Mouse (Mus musculus) left cerebral cortex, adult 9 months (tissue): ENCODE measurements at regions not wholly inside any gene's neighbourhood (a gene's known extent, or its start where the extent isn't known, plus 50 kb on each side); places are given as distances from the start of the nearest gene placed in this dataset.

Experiments
- DNase-seq, 2 experiments: peaks; one replicate each; pipeline ENCODE4 v3.0.0; 2022; ENCODE audit warnings: low spot score in 2 of 2

GRCm38 (mm10) chr10:66102103-66102502 is 993.8 kb upstream of the Jmjd1c start:
- DNase-seq: no peak

DNA sequence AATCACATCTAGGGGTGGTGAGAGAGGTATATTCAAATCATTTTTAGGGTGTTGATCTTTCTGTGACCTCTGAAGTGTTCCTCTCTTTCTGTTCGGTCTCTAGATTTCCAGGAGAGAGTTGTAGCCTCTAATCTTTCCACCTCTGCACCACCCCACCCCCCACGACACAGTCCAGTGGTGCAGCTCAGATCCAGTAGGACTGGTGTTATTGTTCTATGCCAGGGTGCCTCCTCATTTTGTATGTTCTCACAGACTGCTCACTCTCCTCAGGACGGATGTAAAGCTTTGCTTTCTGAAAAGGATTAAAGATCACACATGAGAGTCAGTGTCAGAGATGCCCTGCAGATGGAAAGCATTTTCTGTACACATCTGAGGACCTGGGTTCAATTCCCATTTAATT is 964.6 kb upstream of the Jmjd1c start:
- no peak for DNase-seq

GRCm38 (mm10) chr10:66132025-66132424 is 963.9 kb upstream of the Jmjd1c start:
- DNase-seq: no peak

GRCm38 (mm10) chr10:66142413-66142812 is 953.5 kb upstream of the Jmjd1c start:
- no peak for DNase-seq

DNA sequence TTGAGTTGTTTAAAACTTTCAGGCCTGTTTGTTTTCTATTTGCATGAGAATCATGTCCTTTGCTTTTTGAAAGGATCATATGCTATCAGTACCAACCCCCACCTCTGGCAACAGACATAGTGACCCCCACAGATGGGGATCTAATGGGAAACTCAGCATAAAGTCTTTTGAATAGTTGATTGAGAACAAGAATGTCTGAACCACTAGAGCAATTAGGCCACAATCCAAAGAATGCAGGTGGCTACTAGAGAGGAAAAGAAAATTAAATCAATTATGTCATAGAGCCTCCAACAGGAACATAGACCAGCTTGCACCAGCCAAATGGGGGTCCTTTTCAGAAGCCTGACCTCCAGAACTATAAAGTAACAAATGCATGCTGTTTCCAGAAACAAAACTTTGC is 953.0 kb upstream of the Jmjd1c start:
- DNase-seq: no peak

DNA sequence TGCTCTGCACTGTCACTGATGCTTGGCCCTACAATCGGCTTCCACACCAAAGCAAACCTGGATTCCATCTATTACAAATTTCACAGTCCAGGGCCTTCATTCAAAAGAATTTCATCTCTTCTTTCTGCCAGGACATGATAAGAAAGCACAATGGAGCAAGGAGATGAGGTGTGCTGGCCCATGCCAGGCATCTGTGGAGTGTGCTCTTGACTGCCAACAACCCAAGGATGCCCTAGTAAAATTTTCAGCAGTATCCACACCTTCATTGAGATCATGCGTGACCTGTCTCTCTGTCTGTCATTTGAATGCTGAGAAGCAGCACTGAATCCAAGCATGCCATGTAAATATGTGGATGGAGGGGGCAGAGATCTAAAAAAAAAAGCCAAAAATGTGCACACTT is 945.0 kb upstream of the Jmjd1c start:
- no peak for DNase-seq

DNA sequence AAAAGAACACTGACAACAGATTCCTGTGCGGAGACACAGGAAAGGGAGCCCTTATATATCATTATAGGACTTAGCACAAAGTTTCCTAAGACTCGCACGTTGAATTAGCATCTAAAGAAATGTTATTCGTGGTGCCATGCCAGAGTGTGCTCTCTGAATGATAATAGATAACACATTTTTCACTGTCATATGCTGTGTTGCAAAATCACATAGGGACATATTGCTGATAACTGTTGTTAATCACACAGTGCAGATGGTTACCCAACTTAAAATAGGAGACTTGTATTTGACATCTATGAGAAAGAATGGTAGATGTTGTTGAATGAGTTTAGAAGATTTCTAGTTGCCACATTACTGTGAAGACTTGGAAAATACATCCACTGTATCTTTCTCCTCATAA is 943.1 kb upstream of the Jmjd1c start:
- DNase-seq: no peak

- no peak for DNase-seq
These were observed 934.9 kb upstream of the Jmjd1c start for GRCm38 (mm10) chr10:66160916-66161556.

GRCm38 (mm10) chr10:66172803-66173202 is 923.1 kb upstream of the Jmjd1c start:
- no peak for DNase-seq

DNA sequence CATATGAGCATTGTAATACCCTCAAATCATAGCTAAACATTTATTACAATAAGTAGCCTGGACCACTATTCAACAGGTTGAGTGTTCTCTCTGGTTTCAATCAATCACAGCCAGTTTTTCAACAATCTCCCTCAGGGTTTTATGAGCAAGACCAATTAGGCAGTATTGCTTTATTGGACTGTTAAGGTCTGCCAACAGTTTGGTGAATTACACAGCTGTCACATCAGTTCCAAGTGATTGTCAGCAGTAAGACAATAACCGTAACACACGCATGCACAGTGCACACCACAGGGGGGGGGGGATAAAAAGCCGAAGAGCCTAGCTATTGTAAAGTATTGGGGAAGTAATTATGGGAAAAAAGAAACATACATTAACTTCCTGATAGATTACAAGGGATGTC is 918.6 kb upstream of the Jmjd1c start:
- no peak for DNase-seq

- DNase-seq: no peak
These were observed 914.7 kb upstream of the Jmjd1c start for GRCm38 (mm10) chr10:66181231-66181630.

GRCm38 (mm10) chr10:66183069-66183468 is 912.9 kb upstream of the Jmjd1c start:
- DNase-seq: no peak

DNA sequence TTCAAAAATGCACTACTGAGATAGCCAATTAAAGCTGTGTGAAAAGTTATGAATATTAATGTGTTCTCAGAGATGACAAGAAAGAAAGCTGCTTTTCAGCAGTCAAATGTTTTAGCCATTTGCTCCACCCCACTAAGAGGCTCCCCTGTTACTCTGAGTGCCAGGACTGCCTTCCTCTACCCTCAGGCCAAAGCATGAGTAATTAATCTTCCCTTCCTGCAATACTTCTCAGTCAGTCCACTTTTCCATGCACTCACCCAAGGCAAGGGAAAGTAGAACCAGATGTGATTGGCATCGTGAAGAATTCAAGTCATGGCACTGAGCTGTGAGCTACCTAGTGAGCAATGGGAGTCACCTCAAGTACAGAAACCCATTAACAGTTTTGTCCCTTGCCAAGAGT is 908.9 kb upstream of the Jmjd1c start:
- DNase-seq: no peak

DNA sequence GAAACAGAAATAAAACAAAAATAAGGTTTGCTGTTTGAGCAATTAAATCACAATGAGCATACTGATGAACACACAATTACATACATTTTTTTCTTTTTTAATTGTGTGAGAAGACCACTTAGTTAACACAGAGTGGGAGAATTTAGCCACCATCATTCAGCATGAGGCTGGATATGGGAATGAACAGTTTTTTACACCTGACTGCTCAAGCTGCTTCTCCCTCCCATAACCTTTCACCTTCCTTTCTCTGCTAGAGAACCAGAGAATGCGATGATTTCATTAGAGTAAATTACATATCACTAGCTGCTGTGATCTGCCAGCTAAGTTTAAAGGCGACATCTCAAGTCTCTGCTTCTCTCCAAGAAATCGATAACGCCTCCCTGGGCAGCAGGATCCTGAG is 894.8 kb upstream of the Jmjd1c start:
- DNase-seq: no peak

- DNase-seq: no peak
These were observed 867.8 kb upstream of the Jmjd1c start for GRCm38 (mm10) chr10:66228123-66228522.

- peak in 1 of 2 experiments; percentile 16 for DNase-seq
These were observed 861.5 kb upstream of the Jmjd1c start for GRCm38 (mm10) chr10:66234370-66234916.

- no peak for DNase-seq
These were observed 839.5 kb upstream of the Jmjd1c start for GRCm38 (mm10) chr10:66256377-66256776.

DNA sequence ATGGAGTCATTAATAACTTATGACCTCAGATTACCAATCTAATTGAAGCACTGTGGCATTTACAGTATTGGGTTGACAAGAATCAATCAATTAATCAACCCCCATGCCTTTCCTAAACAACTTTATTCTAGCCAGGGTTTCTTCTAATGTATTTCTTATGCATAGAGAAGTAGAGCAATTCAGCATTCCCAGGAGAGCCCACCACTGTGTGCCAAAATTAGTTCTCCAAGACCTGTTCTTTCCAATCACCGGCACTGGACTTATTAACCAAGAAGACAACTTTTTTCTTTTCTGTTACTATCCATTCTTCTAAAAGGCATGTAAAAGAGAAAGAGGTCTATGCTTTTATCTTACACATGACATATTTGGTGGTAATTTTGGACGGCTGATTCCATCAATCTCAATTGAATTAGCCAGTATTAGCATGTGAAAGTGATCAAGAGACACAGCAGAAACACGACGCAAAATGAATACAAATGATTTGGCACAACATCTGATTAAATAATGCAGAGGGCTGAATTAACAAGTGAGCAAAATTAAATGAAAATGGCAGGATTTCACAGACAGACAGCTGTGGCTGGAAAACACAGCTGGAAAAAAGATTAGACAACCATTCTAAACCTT is 825.2 kb upstream of the Jmjd1c start:
- no peak for DNase-seq

DNA sequence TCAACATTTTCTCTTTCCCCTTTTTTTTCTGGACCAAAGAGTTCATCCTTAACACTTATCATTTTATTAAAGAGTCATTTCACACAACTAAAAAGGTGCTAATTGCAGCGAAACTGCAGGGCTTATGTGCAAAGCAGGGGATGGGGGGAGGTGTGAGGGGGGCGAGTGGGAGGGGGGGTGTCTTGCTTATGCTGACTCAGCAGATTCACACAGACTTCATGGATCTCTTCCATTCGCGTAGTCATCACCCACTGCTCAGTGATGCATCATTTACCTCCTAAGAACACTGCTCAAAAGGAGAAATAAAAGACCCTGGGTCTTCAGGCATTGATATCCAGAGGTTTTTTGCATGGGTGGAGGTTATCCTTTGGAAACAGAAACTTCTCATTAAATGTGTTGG is 800.3 kb upstream of the Jmjd1c start:
- DNase-seq: no peak

DNA sequence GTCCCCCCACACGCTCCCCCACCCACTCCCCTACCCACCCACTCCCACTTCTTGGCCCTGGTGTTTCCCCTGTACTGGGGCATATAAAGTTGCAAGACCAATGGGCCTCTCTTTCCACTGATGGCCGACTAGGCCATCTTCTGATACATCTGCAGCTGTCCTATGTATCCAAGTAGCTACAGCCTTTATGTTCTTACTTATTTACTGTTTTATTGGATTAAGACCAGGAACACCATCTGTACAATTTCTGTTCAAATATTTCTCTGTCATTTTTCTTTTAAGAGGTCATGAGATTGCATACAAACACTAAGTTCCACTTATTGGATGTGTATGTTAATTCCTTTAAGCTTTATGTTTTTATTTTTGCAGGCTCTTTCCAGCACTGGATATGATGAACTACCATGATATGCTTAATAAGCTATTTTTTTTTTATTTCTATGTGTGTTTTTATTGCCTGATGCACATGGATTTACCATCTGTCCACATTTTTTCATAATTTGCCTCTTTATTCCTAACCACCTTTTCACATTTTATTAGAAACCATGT is 792.6 kb upstream of the Jmjd1c start:
- no peak for DNase-seq

DNA sequence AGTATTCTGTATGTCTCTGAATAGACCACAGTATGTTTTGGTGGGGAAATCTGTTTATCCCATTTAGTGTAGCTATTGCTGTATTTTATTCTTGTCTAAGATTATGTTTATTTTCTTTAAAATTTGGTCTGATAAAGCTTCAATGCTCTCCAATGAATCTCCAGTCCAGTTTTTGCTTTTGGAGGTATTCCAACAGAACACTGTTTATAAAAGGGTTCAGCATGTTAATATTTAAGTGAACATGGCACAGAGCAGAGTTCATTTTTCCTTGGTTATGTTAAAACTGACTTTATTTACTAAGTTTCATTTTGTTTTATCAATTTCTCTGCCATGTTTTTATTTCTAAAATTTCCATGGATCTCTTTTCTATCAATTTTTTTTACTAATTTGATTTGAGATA is 791.0 kb upstream of the Jmjd1c start:
- DNase-seq: no peak

DNA sequence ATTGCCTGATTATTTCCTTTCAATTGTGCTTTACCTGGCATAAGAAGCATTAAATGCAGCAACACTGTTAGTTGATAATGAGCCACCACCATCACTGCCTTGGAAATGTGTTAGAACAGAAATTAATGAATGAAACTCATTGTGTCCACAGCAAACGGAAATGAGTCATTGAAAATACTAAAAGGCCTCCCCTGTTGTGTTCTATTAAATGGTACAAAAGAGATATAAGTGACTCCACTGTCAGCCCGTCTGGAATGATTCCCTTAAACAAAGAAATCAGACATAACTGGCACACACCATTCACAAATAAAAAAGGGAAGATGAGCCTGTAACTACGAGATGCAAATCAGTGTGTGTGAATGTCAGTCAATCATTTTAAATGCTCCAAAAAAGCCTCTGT is 764.8 kb upstream of the Jmjd1c start:
- no peak for DNase-seq

- no peak for DNase-seq
These were observed 757.9 kb upstream of the Jmjd1c start for GRCm38 (mm10) chr10:66337994-66338393.
